Mouse (Mus musculus) intestine, postnatal 0 days (tissue): Measurements from ENCODE around the gene Otop2. TPM values are rescaled to one million over a fixed set of nuclear protein-coding genes. Genes with fewer than 3 reads are reported as not detected.

Experiments
- ATAC-seq: fragments of 200-750 bp; cut with Nextera tagmentation; 2 replicates; pipeline ENCODE4 v1.8.0; 2017; ENCODE audit warnings: mild to moderate bottlenecking, moderate TSS enrichment, moderate library complexity
- H3K27ac ChIP-seq: fragments of 300-500 bp; sonication (generic); 2 replicates; pipeline ENCODE4 v1.5.1; 2014; ENCODE audit warnings: mild to moderate bottlenecking, low read depth, low read length, moderate library complexity
- H3K27me3 ChIP-seq: fragments of 300-500 bp; sonication (generic); replicated peaks from 2 replicates; pipeline ENCODE4 v1.6.1; 2014; ENCODE audit warnings: low read length, mixed read lengths; ENCODE audit not compliant: control insufficient read depth, insufficient read depth
- H3K36me3 ChIP-seq: fragments of 300-500 bp; sonication (generic); 2 replicates; pipeline ENCODE4 v1.6.1; 2014; ENCODE audit warnings: mild to moderate bottlenecking, moderate library complexity; ENCODE audit not compliant: control insufficient read depth, insufficient read depth
- H3K4me1 ChIP-seq: fragments of 300-500 bp; sonication (generic); replicated peaks from 2 replicates; pipeline ENCODE4 v1.6.1; 2014; ENCODE audit warnings: antibody characterized with exemption, low read length, mixed read lengths; ENCODE audit not compliant: control insufficient read depth, insufficient read depth
- H3K4me2 ChIP-seq: fragments of 300-500 bp; sonication (generic); replicated peaks from 2 replicates; pipeline ENCODE4 v1.6.1; 2014; ENCODE audit warnings: low read depth, mild to moderate bottlenecking, moderate library complexity
- H3K4me3 ChIP-seq: fragments of 300-500 bp; sonication (generic); 2 replicates; pipeline ENCODE4 v1.5.1; 2014; ENCODE audit warnings: low read depth, low read length
- H3K9ac ChIP-seq: fragments of 300-500 bp; sonication (generic); 2 replicates; pipeline ENCODE4 v1.6.1; 2014; ENCODE audit warnings: mild to moderate bottlenecking, low read depth, low read length
- H3K9me3 ChIP-seq: fragments of 300-500 bp; sonication (generic); 2 replicates; pipeline ENCODE4 v1.6.1; 2016; ENCODE audit warnings: mixed run types; ENCODE audit not compliant: control insufficient read depth
- CTCF ChIP-seq: sonication (generic); IDR thresholded peaks from 2 replicates; pipeline ENCODE4 v1.5.1; 2016; ENCODE audit warnings: low read depth, mild to moderate bottlenecking, control low read depth, antibody characterized with exemption, moderate library complexity
- WGBS: fragments of 180-500 bp; shearing (Covaris S2); extraction: QIAGEN DNeasy Blood & Tissue Kit; methylation state at CpG from one replicate; pipeline ENCODE4 v1.1.7; 2014; 5-methylcytosine and 5-hydroxymethylcytosine counted together
- polyA plus RNA-seq: library from polyadenylated mRNA; unstranded; fragments of >200 nt; fragmentation: Nextera tagmentation; extraction: Ambion mirVana; gene quantifications from 2 replicates; pipeline ENCODE4 v1.2.1, GENCODE M21; 2015

Gene Otop2
- polyA plus RNA-seq, 1 experiment from 2014 or later, result 0.05 TPM

GRCm38 (mm10) chr11:115279726-115280125, 27.2 kb upstream of the Otop2 start:
- Histone ChIP-seq H3K9ac (no peak overlapping the region), H3K4me2 (no peak overlapping the region), H3K4me3 (no peak overlapping the region), H3K27me3 (no peaks in the 10 kb centered on the region), H3K27ac (no peak overlapping the region), H3K9me3 (no peaks in the 10 kb centered on the region), H3K36me3 (no peaks in the 10 kb centered on the region; the same call in 1 of the 2 replicates), H3K4me1 (peaks cover 3% of the 10 kb centered on the region; the same call in 1 of the 2 replicates)
- TF ChIP-seq CTCF, result 0 out of 2 replicates have a peak, but pooled peaks have one; percentile 9
- WGBS, result 65% methylated on average over 1 of the region's 1 CpGs
- ATAC-seq, result no peak

- no peaks in the 10 kb centered on the region for H3K9me3 ChIP-seq
- H3K4me1 ChIP-seq, result no peaks in the 10 kb centered on the region
- H3K4me3 ChIP-seq, result no peak overlapping the region
- ATAC-seq, result no peak
- H3K27ac ChIP-seq, result no peak overlapping the region
- H3K27me3 ChIP-seq, result no peaks in the 10 kb centered on the region
- no peak for TF ChIP-seq CTCF
- no peak overlapping the region for H3K4me2 ChIP-seq
- WGBS, result 77% methylated on average over 8 of the region's 8 CpGs
- no peaks in the 10 kb centered on the region; the same call in 1 of the 2 replicates for H3K36me3 ChIP-seq
- no peak overlapping the region for H3K9ac ChIP-seq
Observed at GRCm38 (mm10) chr11:115282295-115282694, 24.7 kb upstream of the Otop2 start.

- TF ChIP-seq CTCF, result no peak
- Histone ChIP-seq H3K27me3 (no peaks in the 10 kb centered on the region), H3K36me3 (no peaks in the 10 kb centered on the region; the same call in 1 of the 2 replicates), H3K4me3 (no peak overlapping the region), H3K4me1 (no peaks in the 10 kb centered on the region), H3K9ac (no peak overlapping the region), H3K9me3 (no peaks in the 10 kb centered on the region), H3K4me2 (no peak overlapping the region), H3K27ac (no peak overlapping the region)
- WGBS, result 84% methylated on average over 8 of the region's 8 CpGs
- ATAC-seq, result no peak
Observed at GRCm38 (mm10) chr11:115282723-115283485, 24.1 kb upstream of the Otop2 start.

GRCm38 (mm10) chr11:115283486-115283765, 23.5 kb upstream of the Otop2 start:
- 75% methylated on average over 9 of the region's 9 CpGs for WGBS
- Histone ChIP-seq H3K27ac (no peak overlapping the region), H3K36me3 (no peaks in the 10 kb centered on the region; the same call in 1 of the 2 replicates), H3K9me3 (no peaks in the 10 kb centered on the region), H3K4me2 (no peak overlapping the region), H3K9ac (no peak overlapping the region), H3K27me3 (no peaks in the 10 kb centered on the region), H3K4me1 (no peaks in the 10 kb centered on the region), H3K4me3 (no peak overlapping the region)
- no peak for TF ChIP-seq CTCF
- ATAC-seq, result no peak

DNA sequence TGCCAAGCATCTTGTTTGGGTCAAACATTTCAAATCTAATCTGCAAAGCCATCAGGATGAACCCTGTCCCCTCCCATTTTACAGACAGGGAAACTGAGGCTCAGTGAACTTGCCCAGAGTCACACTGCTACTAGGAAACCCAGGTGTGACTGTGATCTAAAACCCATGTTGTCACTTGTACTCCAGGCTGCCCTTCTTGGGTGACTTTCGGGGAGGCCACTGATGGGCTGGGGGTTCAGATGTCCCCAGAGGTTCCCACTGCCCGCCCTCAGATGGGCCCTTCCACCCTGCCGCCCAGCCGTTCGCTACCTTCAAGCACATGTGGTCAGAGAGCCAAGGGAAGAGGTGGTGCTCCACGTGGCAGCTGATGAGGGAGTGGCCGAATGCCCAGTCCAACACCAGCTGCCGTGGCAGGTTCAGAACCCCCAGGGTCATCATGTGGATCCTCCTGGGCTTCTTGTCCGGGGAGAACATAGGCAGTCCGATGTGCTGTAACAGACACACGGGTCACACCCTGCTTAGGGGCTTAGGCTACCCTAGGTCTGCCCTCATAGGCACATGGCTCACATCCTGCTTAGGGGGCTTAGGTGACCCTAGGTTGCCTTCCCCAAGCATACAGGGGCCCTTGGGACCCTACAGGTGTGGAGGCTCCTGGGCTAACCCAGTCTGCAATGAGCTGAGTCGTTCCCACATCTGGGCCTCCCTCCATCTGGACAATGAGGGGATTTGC, 22.9 kb upstream of the Otop2 start:
- TF ChIP-seq CTCF, result no peak
- H3K27ac ChIP-seq, result no peak overlapping the region
- no peak overlapping the region for H3K4me3 ChIP-seq
- H3K9ac ChIP-seq, result no peak overlapping the region
- H3K9me3 ChIP-seq, result no peaks in the 10 kb centered on the region
- no peak for ATAC-seq
- no peak overlapping the region for H3K4me2 ChIP-seq
- WGBS, result 84% methylated on average over 12 of the region's 12 CpGs
- H3K27me3 ChIP-seq, result no peaks in the 10 kb centered on the region
- no peaks in the 10 kb centered on the region for H3K4me1 ChIP-seq
- H3K36me3 ChIP-seq, result no peaks in the 10 kb centered on the region; the same call in 1 of the 2 replicates

DNA sequence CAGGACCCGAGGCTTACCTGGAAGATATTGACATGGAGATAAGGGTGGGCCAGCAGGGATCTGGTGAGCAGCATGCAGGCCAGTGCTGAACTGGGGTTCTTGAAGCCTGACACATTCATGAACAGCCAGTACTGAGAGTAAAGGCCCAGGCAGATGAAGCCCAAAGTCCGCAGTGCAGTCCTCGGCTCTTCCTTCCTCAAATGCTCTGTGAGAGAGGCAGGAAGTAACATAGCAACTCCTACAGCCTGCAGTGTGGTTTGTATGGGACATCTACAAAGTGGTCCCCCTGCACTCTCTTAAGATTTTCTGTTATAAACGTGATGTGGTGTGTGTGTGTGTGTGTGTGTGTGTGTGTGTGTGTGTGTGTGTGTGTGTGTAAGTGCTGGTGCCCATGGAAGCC, 21.7 kb upstream of the Otop2 start:
- no peaks in the 10 kb centered on the region for H3K27me3 ChIP-seq
- H3K4me1 ChIP-seq, result no peaks in the 10 kb centered on the region
- no peak for ATAC-seq
- H3K4me3 ChIP-seq, result no peak overlapping the region
- H3K27ac ChIP-seq, result no peak overlapping the region
- 41% methylated on average over 4 of the region's 4 CpGs for WGBS
- no peak overlapping the region for H3K4me2 ChIP-seq
- H3K36me3 ChIP-seq, result no peaks in the 10 kb centered on the region; the same call in 1 of the 2 replicates
- no peak for TF ChIP-seq CTCF
- H3K9me3 ChIP-seq, result no peaks in the 10 kb centered on the region
- H3K9ac ChIP-seq, result no peak overlapping the region
